Mouse (Mus musculus): ENCODE results near the gene Tmem200b. TPM values are rescaled to one million over a fixed set of nuclear protein-coding genes. Genes with fewer than 3 reads are reported as not detected.

The Tmem200b gene
- polyA plus RNA-seq, 1 experiment from 2014 or later, result 1.3 TPM

DNA sequence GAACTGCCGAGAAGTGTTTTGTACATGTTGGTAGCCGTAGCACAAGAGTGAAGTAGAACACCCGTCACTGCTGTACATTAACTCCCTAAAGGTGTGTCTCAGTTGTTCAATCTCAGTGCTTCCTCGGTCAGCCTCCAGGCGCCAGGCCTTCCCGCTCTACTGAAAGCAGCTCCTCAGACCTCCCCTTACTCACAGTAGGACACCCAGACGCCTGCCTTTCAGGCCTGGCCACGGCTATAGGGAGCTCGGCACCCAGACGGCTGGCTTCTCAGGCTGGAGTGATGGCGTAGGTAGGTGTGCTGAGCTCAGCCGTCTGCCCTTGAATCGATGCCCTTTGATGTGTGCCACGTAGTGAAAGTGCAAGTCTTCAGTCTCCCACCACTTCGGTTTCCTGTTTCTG lies 20.5 kb upstream of the Tmem200b start:
- H3K4me1 ChIP-seq (ENCODE audit: insufficient read depth, low read depth, low read length), result peaks cover 4% of the 10 kb centered on the region; the same call in 1 of the 2 replicates
- no peaks in the 10 kb centered on the region for H3K9me3 ChIP-seq (ENCODE audit: low read length)
- no peak overlapping the region for H3K4me2 ChIP-seq (replicated peaks; ENCODE audit: low read depth, low read length)
- no peaks in the 10 kb centered on the region for H3K27me3 ChIP-seq (replicated peaks; ENCODE audit: insufficient read depth, low read length)
- DNase-seq (ENCODE audit: low spot score), result no peak
- no peak overlapping the region for H3K4me3 ChIP-seq (ENCODE audit: low read depth, low read length)
- no peak for ATAC-seq
- no peak for TF ChIP-seq EP300 (IDR thresholded peaks at IDR 0.05)
- no peak for TF ChIP-seq CTCF (IDR thresholded peaks at IDR 0.05)
- no peak overlapping the region for H3K9ac ChIP-seq (replicated peaks; ENCODE audit: low read depth)
- peaks cover 34% of the 10 kb centered on the region; the same call in 1 of the 2 replicates for H3K36me3 ChIP-seq (ENCODE audit: insufficient read depth, low read length)
- WGBS, result 86% methylated on average over 15 of the region's 15 CpGs
- no peak overlapping the region for H3K27ac ChIP-seq (ENCODE audit: low read length)

DNA sequence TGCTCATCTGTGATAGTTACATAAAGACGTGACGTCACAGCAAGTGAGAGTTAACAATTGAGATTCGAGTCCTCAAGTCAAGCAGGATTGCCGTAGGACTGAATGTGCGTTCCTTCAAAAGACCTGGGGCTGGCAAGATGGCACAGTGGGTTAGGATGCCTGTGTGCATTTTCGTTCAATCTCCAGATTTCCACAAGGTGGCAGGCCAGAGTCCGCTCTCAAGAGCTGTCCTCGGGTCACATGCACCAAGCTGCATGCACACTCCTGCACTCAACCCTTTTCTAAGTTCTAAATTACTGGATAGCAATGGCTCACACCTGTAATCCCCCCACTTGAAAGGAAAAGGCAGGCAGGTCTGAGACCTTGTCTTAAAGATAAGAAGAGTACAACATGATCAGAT lies 17.1 kb upstream of the Tmem200b start:
- no peaks in the 10 kb centered on the region for H3K4me1 ChIP-seq (ENCODE audit: insufficient read depth, low read depth, low read length)
- DNase-seq (ENCODE audit: low spot score) (peak; percentile 68), ATAC-seq (peak; percentile 47; the same call in 1 of the 2 replicates)
- H3K27ac ChIP-seq (ENCODE audit: low read length), result no peak overlapping the region
- H3K9me3 ChIP-seq (ENCODE audit: low read length), result no peaks in the 10 kb centered on the region
- 57% methylated on average over 8 of the region's 8 CpGs for WGBS
- H3K27me3 ChIP-seq (replicated peaks; ENCODE audit: insufficient read depth, low read length), result no peaks in the 10 kb centered on the region
- peaks cover 26% of the 10 kb centered on the region; the same call in 1 of the 2 replicates for H3K36me3 ChIP-seq (ENCODE audit: insufficient read depth, low read length)
- H3K4me3 ChIP-seq (ENCODE audit: low read depth, low read length), result no peak overlapping the region
- no peak overlapping the region for H3K4me2 ChIP-seq (replicated peaks; ENCODE audit: low read depth, low read length)
- no peak overlapping the region for H3K9ac ChIP-seq (replicated peaks; ENCODE audit: low read depth)
- TF ChIP-seq EP300 (IDR thresholded peaks at IDR 0.05), result no peak
- TF ChIP-seq CTCF (IDR thresholded peaks at IDR 0.05), result peak; percentile 79

DNA sequence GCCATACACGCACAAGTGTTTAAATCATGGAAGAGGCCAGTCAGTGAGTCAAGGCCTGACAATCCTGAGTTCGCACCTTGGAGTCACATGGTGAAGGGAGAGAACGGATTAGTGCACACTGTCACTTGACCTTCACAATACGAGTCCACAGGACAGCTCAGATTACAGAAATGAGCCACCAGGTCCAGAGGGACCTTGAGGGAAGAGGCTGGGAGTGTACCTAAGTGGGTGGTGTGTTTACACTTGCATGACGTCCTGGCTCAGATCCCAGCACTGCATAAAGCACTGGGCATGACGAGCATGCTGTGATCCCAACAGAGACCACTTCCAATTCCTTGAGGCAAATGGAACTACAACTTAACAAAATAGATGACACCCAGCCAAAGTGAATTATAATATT lies 15.1 kb upstream of the Tmem200b start:
- peak; percentile 87 for DNase-seq (ENCODE audit: low spot score)
- Histone ChIP-seq H3K4me1 (ENCODE audit: insufficient read depth, low read depth, low read length) (peaks cover 11% of the 10 kb centered on the region; the same call in 1 of the 2 replicates), H3K27ac (ENCODE audit: low read length) (no peak overlapping the region), H3K9ac (replicated peaks; ENCODE audit: low read depth) (no peak overlapping the region), H3K27me3 (replicated peaks; ENCODE audit: insufficient read depth, low read length) (no peaks in the 10 kb centered on the region), H3K4me2 (replicated peaks; ENCODE audit: low read depth, low read length) (no peak overlapping the region), H3K9me3 (ENCODE audit: low read length) (no peaks in the 10 kb centered on the region), H3K36me3 (ENCODE audit: insufficient read depth, low read length) (peaks cover 8% of the 10 kb centered on the region; the same call in 1 of the 2 replicates), H3K4me3 (ENCODE audit: low read depth, low read length) (no peak overlapping the region)
- WGBS, result 29% methylated on average over 6 of the region's 6 CpGs
- peak; percentile 83 for ATAC-seq
- TF ChIP-seq CTCF (IDR thresholded peaks at IDR 0.05) (no peak), EP300 (IDR thresholded peaks at IDR 0.05) (no peak; the same call in 1 of the 2 replicates)

DNA sequence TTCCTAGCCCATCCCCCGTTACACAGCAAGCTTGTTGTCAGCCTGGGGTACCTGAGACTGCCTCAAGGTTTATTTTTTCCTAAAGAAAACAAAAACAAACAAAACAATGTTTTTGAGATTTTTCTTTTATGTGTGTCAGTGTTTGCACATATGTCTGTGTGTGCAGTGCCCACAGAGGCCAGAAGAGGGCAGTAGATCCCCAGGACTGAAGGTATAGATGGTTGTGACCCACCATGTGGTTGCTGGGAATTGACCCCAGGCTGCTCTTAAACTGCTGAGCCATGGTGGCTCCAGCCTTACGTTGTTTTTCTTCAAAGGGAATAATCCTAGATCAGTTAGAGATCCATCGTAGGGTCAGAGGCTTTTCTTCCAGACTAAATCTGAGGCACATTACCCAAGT lies 13.7 kb upstream of the Tmem200b start:
- H3K9me3 ChIP-seq (ENCODE audit: low read length), result no peaks in the 10 kb centered on the region
- H3K4me1 ChIP-seq (ENCODE audit: insufficient read depth, low read depth, low read length), result peaks cover 11% of the 10 kb centered on the region; the same call in 1 of the 2 replicates
- H3K27me3 ChIP-seq (replicated peaks; ENCODE audit: insufficient read depth, low read length), result no peaks in the 10 kb centered on the region
- DNase-seq (ENCODE audit: low spot score), result no peak
- H3K4me3 ChIP-seq (ENCODE audit: low read depth, low read length), result no peak overlapping the region
- H3K36me3 ChIP-seq (ENCODE audit: insufficient read depth, low read length), result no peaks in the 10 kb centered on the region
- WGBS, result 94% methylated on average over 3 of the region's 3 CpGs
- no peak for ATAC-seq
- no peak overlapping the region for H3K4me2 ChIP-seq (replicated peaks; ENCODE audit: low read depth, low read length)
- H3K9ac ChIP-seq (replicated peaks; ENCODE audit: low read depth), result no peak overlapping the region
- TF ChIP-seq CTCF (IDR thresholded peaks at IDR 0.05), result peak; percentile 60
- TF ChIP-seq EP300 (IDR thresholded peaks at IDR 0.05), result no peak
- H3K27ac ChIP-seq (ENCODE audit: low read length), result no peak overlapping the region

DNA sequence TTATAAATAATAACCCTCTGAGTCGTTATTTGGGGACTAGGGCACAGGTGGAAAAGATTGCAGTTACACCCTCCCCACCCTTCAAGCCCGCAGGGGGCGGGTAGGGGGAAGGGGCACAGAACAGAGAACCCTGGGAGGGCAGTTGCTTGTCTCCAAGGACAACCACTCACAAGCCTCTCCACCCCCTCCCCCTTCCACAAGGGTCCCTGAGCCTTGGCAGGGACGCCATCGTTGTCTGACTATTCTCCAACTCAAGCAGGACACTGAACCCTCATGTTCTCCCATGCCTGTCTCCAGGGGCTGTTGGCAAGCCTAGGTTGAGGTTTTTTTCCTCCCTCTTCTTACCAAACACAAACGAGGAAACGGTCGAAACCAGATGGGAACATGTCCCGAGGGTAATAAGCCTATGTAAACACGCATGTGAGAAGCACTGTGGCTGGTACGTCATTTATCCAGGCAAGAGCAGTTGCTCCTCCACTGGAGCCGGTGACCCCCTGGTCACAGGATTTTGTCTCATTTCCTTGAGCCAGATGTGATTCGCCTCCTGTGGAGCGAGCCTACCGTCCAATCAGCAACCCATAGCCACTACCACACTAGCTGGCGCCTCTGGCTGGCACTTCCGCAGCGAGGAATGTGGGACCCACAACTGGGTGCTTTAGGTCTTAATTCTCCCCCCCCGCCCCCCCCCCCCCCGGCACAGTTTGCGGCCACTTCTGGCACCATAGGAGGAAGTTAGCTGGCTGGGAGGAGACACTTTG lies 11.2 kb upstream of the Tmem200b start:
- no peaks in the 10 kb centered on the region for H3K27me3 ChIP-seq (replicated peaks; ENCODE audit: insufficient read depth, low read length)
- ATAC-seq (peak; percentile 68), DNase-seq (ENCODE audit: low spot score) (peak; percentile 88)
- WGBS, result 4% methylated on average over 17 of the region's 21 CpGs
- peaks cover 15% of the 10 kb centered on the region for H3K4me1 ChIP-seq (ENCODE audit: insufficient read depth, low read depth, low read length)
- TF ChIP-seq CTCF (IDR thresholded peaks at IDR 0.05) (no peak), EP300 (IDR thresholded peaks at IDR 0.05) (no peak)
- no peak overlapping the region for H3K9ac ChIP-seq (replicated peaks; ENCODE audit: low read depth)
- no peaks in the 10 kb centered on the region for H3K9me3 ChIP-seq (ENCODE audit: low read length)
- H3K4me3 ChIP-seq (ENCODE audit: low read depth, low read length), result no peak overlapping the region
- peak overlapping the region; percentile 38 for H3K4me2 ChIP-seq (replicated peaks; ENCODE audit: low read depth, low read length)
- H3K27ac ChIP-seq (ENCODE audit: low read length), result peak overlapping the region; percentile 57
- no peaks in the 10 kb centered on the region for H3K36me3 ChIP-seq (ENCODE audit: insufficient read depth, low read length)

DNA sequence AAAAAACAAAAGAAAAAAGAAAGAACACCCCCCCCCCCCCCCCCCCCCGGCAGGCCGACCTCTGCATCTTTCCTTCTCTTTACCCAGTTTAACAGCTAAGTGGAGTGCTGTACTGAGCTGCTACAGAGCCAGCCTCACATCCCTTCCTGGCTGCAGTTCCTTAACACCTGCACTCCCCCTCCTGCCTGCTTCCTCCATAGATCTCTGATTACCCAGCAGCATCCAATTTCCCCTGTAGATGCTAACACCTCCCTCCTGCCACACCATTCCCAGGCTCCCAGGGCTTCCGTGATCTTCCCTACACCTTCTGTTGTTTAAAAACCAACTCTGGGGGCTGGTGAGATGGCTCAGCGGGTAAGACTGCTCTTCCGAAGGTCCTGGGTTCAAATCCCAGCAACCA lies 10.1 kb upstream of the Tmem200b start:
- no peak for TF ChIP-seq CTCF (IDR thresholded peaks at IDR 0.05)
- TF ChIP-seq EP300 (IDR thresholded peaks at IDR 0.05), result no peak
- WGBS, result 45% methylated on average over 3 of the region's 5 CpGs

More for the DNA sequence above, 10.1 kb upstream of the Tmem200b start:
- DNase-seq (ENCODE audit: low spot score), result no peak
- Histone ChIP-seq H3K27ac (ENCODE audit: low read length) (no peak overlapping the region), H3K36me3 (ENCODE audit: insufficient read depth, low read length) (no peaks in the 10 kb centered on the region), H3K4me1 (ENCODE audit: insufficient read depth, low read depth, low read length) (peaks cover 15% of the 10 kb centered on the region), H3K9ac (replicated peaks; ENCODE audit: low read depth) (no peak overlapping the region), H3K9me3 (ENCODE audit: low read length) (no peaks in the 10 kb centered on the region), H3K4me3 (ENCODE audit: low read depth, low read length) (no peak overlapping the region), H3K27me3 (replicated peaks; ENCODE audit: insufficient read depth, low read length) (peaks cover 8% of the 10 kb centered on the region), H3K4me2 (replicated peaks; ENCODE audit: low read depth, low read length) (no peak overlapping the region)
- no peak for ATAC-seq

Data from lung, postnatal 0 days (tissue).